Mouse (Mus musculus): ENCODE measurements around the gene Sox10. TPM values are rescaled to one million over a fixed set of nuclear protein-coding genes. Genes with fewer than 3 reads are reported as not detected.

Gene Sox10
- polyA plus RNA-seq, 1 experiment from 2014 or later = 3.9 TPM

DNA sequence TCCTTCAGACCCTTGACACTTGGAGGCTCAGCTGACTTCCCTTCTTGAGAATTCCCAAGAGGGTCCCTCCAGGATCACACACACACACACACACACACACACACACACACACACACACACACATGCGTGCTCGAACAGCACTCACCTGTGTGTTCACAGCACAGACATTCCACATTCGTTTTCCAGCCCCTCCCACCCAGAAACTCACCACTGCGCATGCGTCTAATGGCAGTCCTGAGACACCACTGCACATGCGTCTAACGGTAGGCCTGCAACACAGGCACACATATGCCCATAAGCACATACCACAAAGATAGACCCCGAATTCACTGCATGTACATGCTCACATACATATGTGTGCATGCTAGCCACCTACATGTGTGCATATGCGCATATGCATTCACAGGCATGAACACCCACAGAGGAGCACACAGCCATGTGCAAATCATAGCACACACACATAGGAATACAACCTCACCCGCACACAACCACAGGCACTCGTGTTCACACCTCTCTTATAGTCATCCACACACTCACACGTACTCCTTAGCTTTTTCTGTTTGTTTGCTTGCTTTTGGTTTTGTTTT lies 34.4 kb upstream of the Sox10 start:
- Histone ChIP-seq H3K4me1 (ENCODE audit: control insufficient read depth, insufficient read depth, low read length) (peaks cover 12% of the 10 kb centered on the region), H3K27me3 (ENCODE audit: control insufficient read depth, insufficient read depth, low read length) (no peaks in the 10 kb centered on the region), H3K36me3 (ENCODE audit: control insufficient read depth, insufficient read depth, low read length) (no peaks in the 10 kb centered on the region), H3K9ac (ENCODE audit: low read length) (no peak overlapping the region), H3K4me2 (ENCODE audit: low read depth, severe bottlenecking) (no peak overlapping the region), H3K4me3 (ENCODE audit: low read depth, low read length) (no peak overlapping the region), H3K27ac (replicated peaks; ENCODE audit: low read depth, low read length) (no peak overlapping the region), H3K9me3 (ENCODE audit: control insufficient read depth, low read length) (no peaks in the 10 kb centered on the region)
- no peak for DNase-seq (ENCODE audit: low spot score)
- WGBS = 91% methylated on average over 12 of the region's 12 CpGs
- no peak for ATAC-seq (ENCODE audit: insufficient number of reproducible peaks, low FRiP score, low TSS enrichment, low read depth)

DNA sequence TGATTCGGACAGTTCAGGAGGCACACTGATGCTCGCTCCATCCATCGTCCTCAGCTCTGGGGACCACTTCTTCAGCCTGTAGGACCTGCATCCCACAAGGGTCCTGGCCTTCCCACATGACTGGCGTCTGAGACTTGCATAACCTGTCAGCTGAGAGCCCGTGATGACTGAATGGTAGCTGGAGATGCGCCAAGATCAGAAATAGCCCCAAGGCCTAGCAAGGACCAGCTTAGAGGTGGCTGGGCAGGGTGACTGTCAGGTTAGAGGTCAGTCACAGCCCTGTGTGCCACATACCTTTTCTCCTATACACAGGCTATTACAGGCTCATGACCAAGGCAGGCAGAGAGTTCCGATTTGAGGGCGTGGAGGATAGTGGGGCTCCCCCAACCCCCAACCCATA lies 30.5 kb upstream of the Sox10 start:
- Histone ChIP-seq H3K4me2 (ENCODE audit: low read depth, severe bottlenecking) (no peak overlapping the region), H3K4me1 (ENCODE audit: control insufficient read depth, insufficient read depth, low read length) (peaks cover 4% of the 10 kb centered on the region; the same call in 1 of the 2 replicates), H3K9ac (ENCODE audit: low read length) (no peak overlapping the region), H3K27ac (replicated peaks; ENCODE audit: low read depth, low read length) (no peak overlapping the region), H3K36me3 (ENCODE audit: control insufficient read depth, insufficient read depth, low read length) (no peaks in the 10 kb centered on the region), H3K9me3 (ENCODE audit: control insufficient read depth, low read length) (no peaks in the 10 kb centered on the region), H3K27me3 (ENCODE audit: control insufficient read depth, insufficient read depth, low read length) (no peaks in the 10 kb centered on the region), H3K4me3 (ENCODE audit: low read depth, low read length) (no peak overlapping the region)
- no peak for DNase-seq (ENCODE audit: low spot score)
- WGBS = 84% methylated on average over 8 of the region's 8 CpGs
- ATAC-seq (ENCODE audit: insufficient number of reproducible peaks, low FRiP score, low TSS enrichment, low read depth) = no peak

DNA sequence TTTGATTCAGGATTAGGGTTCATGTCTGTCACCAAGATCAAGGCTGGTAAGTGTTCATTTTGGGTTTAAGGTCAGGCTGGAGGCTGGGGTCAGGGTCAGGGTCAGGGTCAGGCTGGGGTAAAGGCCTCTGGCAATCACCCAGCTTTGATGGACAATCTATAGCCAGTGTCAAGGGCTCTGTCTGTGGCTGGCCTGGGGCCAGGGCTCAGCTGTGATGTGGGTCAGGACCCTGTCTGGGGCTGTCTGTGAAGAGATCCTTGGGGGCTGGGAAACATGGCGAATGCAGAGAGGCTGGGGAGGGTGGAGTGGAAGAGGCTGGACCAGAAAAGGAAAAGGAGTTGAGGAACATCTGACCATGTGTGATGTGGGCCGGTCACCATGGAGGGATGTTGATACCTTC lies 29.9 kb upstream of the Sox10 start:
- ATAC-seq (ENCODE audit: insufficient number of reproducible peaks, low FRiP score, low TSS enrichment, low read depth) = no peak
- no peak for DNase-seq (ENCODE audit: low spot score)
- Histone ChIP-seq H3K4me3 (ENCODE audit: low read depth, low read length) (no peak overlapping the region), H3K9me3 (ENCODE audit: control insufficient read depth, low read length) (no peaks in the 10 kb centered on the region), H3K36me3 (ENCODE audit: control insufficient read depth, insufficient read depth, low read length) (no peaks in the 10 kb centered on the region), H3K4me1 (ENCODE audit: control insufficient read depth, insufficient read depth, low read length) (peaks cover 4% of the 10 kb centered on the region; the same call in 1 of the 2 replicates), H3K4me2 (ENCODE audit: low read depth, severe bottlenecking) (no peak overlapping the region), H3K27me3 (ENCODE audit: control insufficient read depth, insufficient read depth, low read length) (no peaks in the 10 kb centered on the region), H3K9ac (ENCODE audit: low read length) (no peak overlapping the region), H3K27ac (replicated peaks; ENCODE audit: low read depth, low read length) (no peak overlapping the region)
- 83% methylated on average over 2 of the region's 2 CpGs for WGBS

DNA sequence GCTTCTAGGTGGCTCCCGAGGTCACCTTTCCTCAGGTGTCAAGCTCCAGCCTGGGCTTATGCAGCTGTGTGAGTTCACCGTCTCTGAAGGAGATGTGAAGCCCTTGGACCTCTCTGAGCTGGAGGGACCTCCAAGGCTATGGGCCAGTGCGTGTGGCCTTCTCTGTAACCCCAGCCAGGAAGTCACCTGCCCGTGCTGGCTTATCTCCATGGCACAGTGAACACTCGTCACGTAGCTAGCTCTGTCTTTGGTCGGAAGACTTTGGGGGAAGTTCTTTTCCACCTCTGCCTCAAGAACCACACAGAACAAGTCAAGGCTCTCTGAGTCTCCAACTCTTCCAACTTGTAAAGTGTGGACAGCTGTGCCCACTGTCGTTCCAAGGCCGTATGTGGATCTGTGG lies 29.0 kb upstream of the Sox10 start:
- no peak for ATAC-seq (ENCODE audit: insufficient number of reproducible peaks, low FRiP score, low TSS enrichment, low read depth)
- no peaks in the 10 kb centered on the region for H3K27me3 ChIP-seq (ENCODE audit: control insufficient read depth, insufficient read depth, low read length)
- WGBS = 79% methylated on average over 9 of the region's 9 CpGs
- no peak for DNase-seq (ENCODE audit: low spot score)
- H3K27ac ChIP-seq (replicated peaks; ENCODE audit: low read depth, low read length) = no peak overlapping the region
- peaks cover 4% of the 10 kb centered on the region; the same call in 1 of the 2 replicates for H3K4me1 ChIP-seq (ENCODE audit: control insufficient read depth, insufficient read depth, low read length)
- H3K4me2 ChIP-seq (ENCODE audit: low read depth, severe bottlenecking) = no peak overlapping the region
- no peak overlapping the region for H3K4me3 ChIP-seq (ENCODE audit: low read depth, low read length)
- H3K9ac ChIP-seq (ENCODE audit: low read length) = no peak overlapping the region; the same call in 1 of the 2 replicates
- H3K36me3 ChIP-seq (ENCODE audit: control insufficient read depth, insufficient read depth, low read length) = no peaks in the 10 kb centered on the region
- no peaks in the 10 kb centered on the region for H3K9me3 ChIP-seq (ENCODE audit: control insufficient read depth, low read length)

DNA sequence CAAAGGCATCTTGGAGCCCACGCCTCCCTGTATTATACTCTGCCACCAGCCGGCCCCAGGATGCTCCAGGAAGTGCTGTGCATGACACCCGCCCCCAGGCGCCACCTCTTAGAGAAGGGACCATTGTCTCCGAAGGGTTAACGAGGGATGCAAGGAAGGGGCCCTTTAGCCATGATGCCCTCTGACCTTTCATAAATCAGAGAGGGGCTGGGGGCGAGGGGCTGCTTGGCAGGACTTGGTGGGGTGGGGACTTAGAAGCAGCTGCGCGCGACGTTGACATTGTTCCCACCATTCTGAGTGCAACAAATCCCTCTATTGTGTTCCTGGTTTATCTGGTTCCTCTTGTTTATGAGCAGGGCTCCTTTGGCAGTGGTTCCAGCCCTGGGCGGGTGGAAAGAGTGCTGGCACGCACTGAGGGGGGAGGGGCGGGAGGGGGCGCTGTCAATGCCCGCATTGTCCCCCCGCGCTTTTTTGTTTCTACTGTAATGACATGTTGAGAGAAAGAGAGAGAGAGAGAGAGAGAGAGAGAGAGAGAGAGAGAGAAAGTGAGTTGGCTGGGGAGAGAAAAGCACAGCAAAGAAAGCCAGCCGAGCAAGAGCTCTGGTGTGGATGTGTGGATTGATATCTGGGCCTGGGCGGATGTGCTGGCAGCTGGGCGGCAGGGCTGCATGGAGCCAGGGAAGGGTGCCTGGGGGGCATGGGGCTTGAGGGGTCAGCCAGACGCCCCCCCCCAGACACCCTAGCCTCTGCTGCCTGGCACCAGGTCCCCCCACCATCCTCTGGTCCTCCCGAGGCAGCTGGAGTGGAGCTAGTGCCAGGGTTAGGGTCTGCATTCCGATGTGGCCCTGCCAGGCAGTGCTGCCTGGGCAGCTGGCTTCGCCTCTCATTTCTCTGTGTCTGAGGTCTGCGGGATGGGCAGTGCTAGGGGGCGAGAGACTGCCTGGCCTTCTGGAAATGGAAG lies 28.1 kb upstream of the Sox10 start:
- peaks cover 4% of the 10 kb centered on the region; the same call in 1 of the 2 replicates for H3K4me1 ChIP-seq (ENCODE audit: control insufficient read depth, insufficient read depth, low read length)
- H3K9ac ChIP-seq (ENCODE audit: low read length) = peak overlapping the region; percentile 37
- no peaks in the 10 kb centered on the region for H3K36me3 ChIP-seq (ENCODE audit: control insufficient read depth, insufficient read depth, low read length)
- peak; percentile 24 for DNase-seq (ENCODE audit: low spot score)
- 47% methylated on average over 27 of the region's 27 CpGs for WGBS
- no peak overlapping the region for H3K4me2 ChIP-seq (ENCODE audit: low read depth, severe bottlenecking)
- no peak overlapping the region for H3K4me3 ChIP-seq (ENCODE audit: low read depth, low read length)
- peak overlapping the region; percentile 15; the same call in 1 of the 2 replicates for H3K27ac ChIP-seq (replicated peaks; ENCODE audit: low read depth, low read length)
- no peaks in the 10 kb centered on the region for H3K27me3 ChIP-seq (ENCODE audit: control insufficient read depth, insufficient read depth, low read length)
- ATAC-seq (ENCODE audit: insufficient number of reproducible peaks, low FRiP score, low TSS enrichment, low read depth) = no peak
- no peaks in the 10 kb centered on the region for H3K9me3 ChIP-seq (ENCODE audit: control insufficient read depth, low read length)

DNA sequence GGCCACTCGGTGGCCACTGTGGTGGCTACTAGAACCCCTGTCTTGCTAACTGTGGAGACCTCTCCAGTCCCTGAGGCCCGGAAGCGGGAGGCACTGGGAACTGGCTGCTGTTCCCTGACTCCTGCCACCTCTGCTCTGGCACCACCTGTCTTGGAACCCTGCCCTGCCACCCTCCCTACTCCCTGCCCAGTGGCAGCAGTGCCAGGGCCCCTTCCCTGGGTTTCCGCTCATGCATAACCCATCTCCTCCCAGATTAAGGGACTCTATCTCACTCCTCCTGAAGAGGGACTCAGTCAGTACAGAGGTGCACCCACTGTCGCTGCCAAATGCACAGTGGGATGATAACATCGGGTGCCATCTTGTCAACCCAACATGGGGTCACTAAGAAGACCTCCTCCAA lies 27.4 kb upstream of the Sox10 start:
- no peak overlapping the region for H3K4me2 ChIP-seq (ENCODE audit: low read depth, severe bottlenecking)
- H3K27ac ChIP-seq (replicated peaks; ENCODE audit: low read depth, low read length) = peak overlapping the region; percentile 15; the same call in 1 of the 2 replicates
- ATAC-seq (ENCODE audit: insufficient number of reproducible peaks, low FRiP score, low TSS enrichment, low read depth) (no peak), DNase-seq (ENCODE audit: low spot score) (no peak)
- 94% methylated on average over 6 of the region's 6 CpGs for WGBS
- H3K4me1 ChIP-seq (ENCODE audit: control insufficient read depth, insufficient read depth, low read length) = peaks cover 4% of the 10 kb centered on the region; the same call in 1 of the 2 replicates
- no peaks in the 10 kb centered on the region for H3K9me3 ChIP-seq (ENCODE audit: control insufficient read depth, low read length)
- no peak overlapping the region for H3K4me3 ChIP-seq (ENCODE audit: low read depth, low read length)
- H3K27me3 ChIP-seq (ENCODE audit: control insufficient read depth, insufficient read depth, low read length) = no peaks in the 10 kb centered on the region
- no peak overlapping the region for H3K9ac ChIP-seq (ENCODE audit: low read length)
- no peaks in the 10 kb centered on the region for H3K36me3 ChIP-seq (ENCODE audit: control insufficient read depth, insufficient read depth, low read length)

DNA sequence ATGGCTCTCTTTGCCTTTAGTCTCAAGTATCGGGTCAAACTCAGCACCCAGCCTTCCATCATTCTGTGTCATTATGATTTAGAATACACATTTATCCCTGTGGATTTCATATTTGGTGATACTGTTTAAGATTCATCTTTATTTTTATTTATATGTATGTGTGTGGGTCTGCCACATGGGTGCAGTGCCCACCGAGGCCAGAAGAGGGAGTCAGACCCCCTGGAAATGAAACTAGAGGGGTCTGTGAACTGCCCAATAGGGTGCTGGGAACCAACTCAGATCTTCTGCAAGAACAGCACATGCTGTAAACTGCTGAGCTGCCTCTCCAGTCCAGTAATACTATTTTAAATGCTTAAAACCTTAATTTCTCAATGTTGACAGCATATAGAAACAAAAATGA lies 26.4 kb upstream of the Sox10 start:
- DNase-seq (ENCODE audit: low spot score) (no peak), ATAC-seq (ENCODE audit: insufficient number of reproducible peaks, low FRiP score, low TSS enrichment, low read depth) (no peak)
- 89% methylated on average over 2 of the region's 2 CpGs for WGBS
- Histone ChIP-seq H3K4me1 (ENCODE audit: control insufficient read depth, insufficient read depth, low read length) (peaks cover 4% of the 10 kb centered on the region; the same call in 1 of the 2 replicates), H3K27me3 (ENCODE audit: control insufficient read depth, insufficient read depth, low read length) (no peaks in the 10 kb centered on the region), H3K27ac (replicated peaks; ENCODE audit: low read depth, low read length) (no peak overlapping the region), H3K4me3 (ENCODE audit: low read depth, low read length) (no peak overlapping the region), H3K36me3 (ENCODE audit: control insufficient read depth, insufficient read depth, low read length) (no peaks in the 10 kb centered on the region), H3K9ac (ENCODE audit: low read length) (no peak overlapping the region), H3K4me2 (ENCODE audit: low read depth, severe bottlenecking) (no peak overlapping the region), H3K9me3 (ENCODE audit: control insufficient read depth, low read length) (no peaks in the 10 kb centered on the region)

DNA sequence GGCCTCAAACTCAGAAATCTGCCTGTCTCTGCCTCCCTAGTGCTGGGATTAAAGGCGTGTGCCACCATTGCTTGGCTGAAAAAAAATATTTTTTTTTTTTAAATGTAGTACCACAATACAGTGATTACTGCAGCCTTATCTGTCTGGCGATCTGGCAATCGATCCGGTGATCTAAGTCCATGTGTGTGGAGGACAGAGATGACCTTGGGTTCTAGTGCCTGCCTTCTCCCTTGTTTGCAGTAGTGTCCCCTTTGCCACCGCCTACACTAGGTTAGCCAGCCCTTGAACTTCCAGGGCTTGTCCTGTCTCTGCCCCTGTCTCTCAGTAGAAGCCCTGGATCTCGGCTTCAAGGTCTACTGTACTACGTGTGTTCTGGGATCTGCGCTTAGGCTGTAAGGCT lies 22.8 kb upstream of the Sox10 start:
- Histone ChIP-seq H3K4me3 (ENCODE audit: low read depth, low read length) (no peak overlapping the region), H3K27ac (replicated peaks; ENCODE audit: low read depth, low read length) (no peak overlapping the region), H3K36me3 (ENCODE audit: control insufficient read depth, insufficient read depth, low read length) (no peaks in the 10 kb centered on the region), H3K27me3 (ENCODE audit: control insufficient read depth, insufficient read depth, low read length) (no peaks in the 10 kb centered on the region), H3K9me3 (ENCODE audit: control insufficient read depth, low read length) (no peaks in the 10 kb centered on the region), H3K4me1 (ENCODE audit: control insufficient read depth, insufficient read depth, low read length) (no peaks in the 10 kb centered on the region), H3K9ac (ENCODE audit: low read length) (no peak overlapping the region), H3K4me2 (ENCODE audit: low read depth, severe bottlenecking) (no peak overlapping the region)
- 92% methylated on average over 8 of the region's 8 CpGs for WGBS
- no peak for ATAC-seq (ENCODE audit: insufficient number of reproducible peaks, low FRiP score, low TSS enrichment, low read depth)
- DNase-seq (ENCODE audit: low spot score) = no peak

All from limb, embryonic 11.5 days (tissue).